Mouse (Mus musculus) ES-Bruce4 (cell line): ENCODE results near the gene Cdc42. TPM values are rescaled to one million over a fixed set of nuclear protein-coding genes. Genes with fewer than 3 reads are reported as not detected.

ENCODE experiments used
- H3K27ac ChIP-seq: 2 replicates; pipeline ENCODE4 v1.5.1; 2012; ENCODE audit warnings: low read length, inconsistent platforms; ENCODE audit not compliant: insufficient read depth
- H3K27me3 ChIP-seq: 2 replicates; pipeline ENCODE4 v1.6.1; 2012; ENCODE audit warnings: mild to moderate bottlenecking, low read length, inconsistent platforms; ENCODE audit not compliant: control insufficient read depth, poor library complexity, insufficient read depth, severe bottlenecking
- H3K36me3 ChIP-seq: 2 replicates; pipeline ENCODE4 v1.6.1; 2012; ENCODE audit warnings: inconsistent platforms, mild to moderate bottlenecking, low read length, moderate library complexity; ENCODE audit not compliant: control insufficient read depth, poor library complexity, insufficient read depth, severe bottlenecking
- H3K4me1 ChIP-seq: one replicate; pipeline ENCODE4 v1.8.1; 2011; ENCODE audit warnings: low read length; ENCODE audit not compliant: control insufficient read depth, insufficient read depth
- H3K4me3 ChIP-seq: 2 replicates; pipeline ENCODE4 v1.5.1; 2011; ENCODE audit warnings: low read depth, mild to moderate bottlenecking, low read length
- H3K9ac ChIP-seq: 2 replicates; pipeline ENCODE4 v1.6.1; 2012; ENCODE audit warnings: low read depth, mild to moderate bottlenecking, inconsistent platforms; ENCODE audit not compliant: poor library complexity, severe bottlenecking
- H3K9me3 ChIP-seq: replicated peaks from 2 replicates; pipeline ENCODE4 v1.6.1; 2012; ENCODE audit warnings: mild to moderate bottlenecking, low read length, inconsistent platforms; ENCODE audit not compliant: control insufficient read depth, poor library complexity, insufficient read depth, severe bottlenecking
- CTCF ChIP-seq: IDR thresholded peaks from one replicate; pipeline ENCODE4 v1.8.1; 2011; ENCODE audit warnings: low read depth, low read length
- EP300 ChIP-seq: IDR thresholded peaks from 2 replicates; pipeline ENCODE4 v1.6.1; 2011; ENCODE audit warnings: low read depth, low read length; ENCODE audit not compliant: insufficient read depth
- POLR2A ChIP-seq: IDR thresholded peaks from one replicate; pipeline ENCODE4 v1.8.1; 2011; ENCODE audit warnings: low read length; ENCODE audit not compliant: insufficient read depth
- polyA plus RNA-seq: library from polyadenylated mRNA; stranded (reverse); fragments of >200 nt; gene quantifications from 2 replicates; pipeline ENCODE4 v1.2.4, GENCODE M21; 2011; ENCODE audit warnings: low read depth; ENCODE audit not compliant: missing spikeins, insufficient read depth, insufficient read length

Gene Cdc42
- polyA plus RNA-seq, 1 experiment, result 476 TPM

GRCm38 (mm10) chr4:137326494-137326893 lies 31.0 kb downstream of the Cdc42 start:
- H3K9me3 ChIP-seq, result no peaks in the 10 kb centered on the region
- H3K27me3 ChIP-seq, result no peaks in the 10 kb centered on the region
- no peak overlapping the region for H3K4me3 ChIP-seq
- TF ChIP-seq POLR2A, result no peak
- TF ChIP-seq CTCF, result no peak
- H3K4me1 ChIP-seq, result no peaks in the 10 kb centered on the region
- H3K27ac ChIP-seq, result no peak overlapping the region
- H3K9ac ChIP-seq, result no peak overlapping the region
- H3K36me3 ChIP-seq, result peaks cover 63% of the 10 kb centered on the region

- H3K27ac ChIP-seq, result no peak overlapping the region
- no peaks in the 10 kb centered on the region for H3K9me3 ChIP-seq
- no peak overlapping the region for H3K9ac ChIP-seq
- peaks cover 67% of the 10 kb centered on the region for H3K36me3 ChIP-seq
- TF ChIP-seq EP300 (no peak), POLR2A (no peak), CTCF (no peak)
- no peak overlapping the region for H3K4me3 ChIP-seq
- H3K27me3 ChIP-seq, result no peaks in the 10 kb centered on the region
- no peaks in the 10 kb centered on the region for H3K4me1 ChIP-seq
These were observed 32.6 kb downstream of the Cdc42 start for GRCm38 (mm10) chr4:137324926-137325325.

GRCm38 (mm10) chr4:137316027-137316770 lies 41.3 kb downstream of the Cdc42 start:
- H3K27me3 ChIP-seq, result no peaks in the 10 kb centered on the region
- no peak overlapping the region for H3K4me3 ChIP-seq
- TF ChIP-seq CTCF (peak; percentile 34), EP300 (no peak), POLR2A (no peak)
- no peak overlapping the region; the same call in 1 of the 2 replicates for H3K27ac ChIP-seq
- peaks cover 22% of the 10 kb centered on the region for H3K36me3 ChIP-seq
- no peak overlapping the region for H3K9ac ChIP-seq
- H3K9me3 ChIP-seq, result no peaks in the 10 kb centered on the region
- H3K4me1 ChIP-seq, result no peaks in the 10 kb centered on the region

- Histone ChIP-seq H3K9ac (no peak overlapping the region), H3K27ac (no peak overlapping the region), H3K27me3 (no peaks in the 10 kb centered on the region), H3K4me1 (no peaks in the 10 kb centered on the region), H3K4me3 (no peak overlapping the region), H3K36me3 (peaks cover 15% of the 10 kb centered on the region), H3K9me3 (no peaks in the 10 kb centered on the region)
- TF ChIP-seq CTCF (no peak), POLR2A (no peak), EP300 (no peak)
These were observed 42.5 kb downstream of the Cdc42 start for GRCm38 (mm10) chr4:137315061-137315460.

- H3K4me1 ChIP-seq, result no peaks in the 10 kb centered on the region
- H3K9ac ChIP-seq, result no peak overlapping the region
- no peak overlapping the region for H3K4me3 ChIP-seq
- peaks cover 11% of the 10 kb centered on the region for H3K36me3 ChIP-seq
- H3K9me3 ChIP-seq, result no peaks in the 10 kb centered on the region
- no peak for TF ChIP-seq EP300
- no peak for TF ChIP-seq CTCF
- TF ChIP-seq POLR2A, result no peak
- no peak overlapping the region for H3K27ac ChIP-seq
- H3K27me3 ChIP-seq, result no peaks in the 10 kb centered on the region
These were observed 43.0 kb downstream of the Cdc42 start for GRCm38 (mm10) chr4:137314561-137314960.

GRCm38 (mm10) chr4:137313511-137313910 lies 44.0 kb downstream of the Cdc42 start:
- no peak overlapping the region for H3K9ac ChIP-seq
- no peaks in the 10 kb centered on the region for H3K9me3 ChIP-seq
- no peak overlapping the region for H3K4me3 ChIP-seq
- peaks cover 5% of the 10 kb centered on the region; the same call in 1 of the 2 replicates for H3K36me3 ChIP-seq
- TF ChIP-seq POLR2A (no peak), CTCF (no peak), EP300 (no peak)
- H3K27ac ChIP-seq, result no peak overlapping the region
- H3K4me1 ChIP-seq, result no peaks in the 10 kb centered on the region
- no peaks in the 10 kb centered on the region for H3K27me3 ChIP-seq
